Mouse (Mus musculus) cerebellum, postnatal 25 days (tissue): ENCODE results near the gene Kansl1l.

Experiments used
- DNase-seq, 2 experiments: peaks; one replicate each; pipeline ENCODE4 v3.0.0; 2021; ENCODE audit warnings: mixed read lengths in 2 of 2

Kansl1l gene

GRCm38 (mm10) chr1:66695296-66695695 is 122.1 kb downstream of the Kansl1l start:
- DNase-seq: no peak

DNA sequence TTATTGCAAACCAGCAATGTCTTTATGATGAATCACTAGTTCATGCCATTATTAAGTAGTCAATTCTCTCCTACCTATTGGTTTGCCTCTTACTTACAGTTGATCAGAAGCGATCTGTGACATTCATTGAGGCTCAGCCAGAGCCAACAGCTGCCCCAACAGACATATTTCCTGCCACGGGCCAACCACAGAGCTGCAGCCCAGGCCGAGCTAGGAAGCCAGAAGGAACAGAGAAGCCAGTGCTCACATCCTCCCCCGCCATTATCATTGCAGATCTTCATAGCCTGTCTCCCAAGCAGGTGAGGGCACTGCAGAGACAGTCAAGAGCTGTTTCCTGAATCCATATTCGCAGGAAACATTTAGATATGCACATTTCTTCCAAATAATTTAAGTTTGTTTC is 123.1 kb downstream of the Kansl1l start:
- DNase-seq: no peak

DNA sequence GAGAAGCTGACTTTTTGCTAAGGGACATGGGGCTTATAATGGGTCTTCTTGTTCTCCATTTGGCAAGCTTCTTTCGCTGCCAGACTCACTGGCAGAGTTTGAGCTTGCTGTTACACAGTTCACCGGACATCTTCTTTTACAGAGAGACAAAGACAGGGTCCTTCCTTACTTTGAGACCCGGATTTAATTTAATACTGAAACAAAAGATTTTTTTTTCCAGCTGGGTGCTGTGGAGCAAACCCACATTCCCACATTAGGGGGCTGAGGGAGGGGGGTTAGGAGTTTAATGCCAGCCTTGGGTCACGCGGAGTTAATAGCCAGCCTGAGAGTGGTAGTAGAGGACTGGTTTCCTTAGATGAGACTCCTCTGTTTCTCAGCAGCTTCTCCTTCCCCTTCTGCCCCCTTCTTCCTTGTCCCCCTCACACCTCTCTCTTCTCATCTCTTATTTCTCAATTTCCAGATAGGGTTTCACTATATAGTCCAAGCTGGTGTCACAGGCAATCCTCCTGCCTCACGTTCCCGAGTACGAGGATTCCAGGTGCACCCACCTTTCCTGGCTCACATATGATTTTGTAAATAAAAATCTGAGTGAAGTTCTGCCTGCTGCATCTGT is 124.5 kb downstream of the Kansl1l start:
- DNase-seq: no peak

DNA sequence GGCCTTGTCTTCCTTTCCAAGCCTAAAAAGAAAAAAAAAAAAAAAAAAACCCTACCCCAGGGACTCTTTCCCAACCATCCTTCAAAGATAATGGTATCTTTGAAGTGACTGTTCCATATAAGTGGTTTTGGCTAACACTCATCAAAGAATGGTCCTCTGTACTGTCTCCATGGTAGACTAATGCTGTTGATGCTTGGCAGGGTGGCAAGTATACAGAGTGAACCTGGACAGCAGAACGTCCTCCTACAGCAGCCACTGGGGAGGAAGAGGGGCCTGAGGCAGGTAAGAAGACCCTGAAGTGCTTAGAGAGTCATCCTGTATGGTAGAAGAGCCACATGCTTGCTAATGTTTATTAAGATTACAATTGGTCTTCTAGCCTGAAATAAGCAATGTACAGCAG is 125.1 kb downstream of the Kansl1l start:
- no peak for DNase-seq

DNA sequence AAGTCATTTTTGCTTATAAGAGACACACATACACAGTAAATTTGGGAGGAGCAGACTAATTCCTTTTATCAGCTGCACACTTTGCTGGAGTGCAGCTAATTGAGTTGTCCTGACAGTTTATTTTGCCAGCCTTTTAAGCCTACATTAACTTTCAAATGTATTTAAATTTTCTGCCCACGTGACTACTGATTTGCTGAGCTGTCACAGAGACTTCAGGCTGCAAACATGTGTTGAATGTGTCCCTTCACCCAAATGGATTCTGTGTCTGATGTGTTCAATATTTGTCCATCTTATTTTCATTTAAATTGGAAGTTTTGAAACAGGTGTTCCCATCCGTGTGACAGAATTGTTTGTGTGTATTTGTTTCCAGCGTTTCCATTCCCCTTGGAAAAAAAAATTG is 125.6 kb downstream of the Kansl1l start:
- DNase-seq: no peak

GRCm38 (mm10) chr1:66682974-66683373 is 134.4 kb downstream of the Kansl1l start:
- no peak for DNase-seq

GRCm38 (mm10) chr1:66678662-66679061 is 138.7 kb downstream of the Kansl1l start:
- DNase-seq: no peak

- DNase-seq: no peak
Observed at GRCm38 (mm10) chr1:66677928-66678327, 139.4 kb downstream of the Kansl1l start.

- DNase-seq: no peak
Observed at GRCm38 (mm10) chr1:66672812-66673211, 144.6 kb downstream of the Kansl1l start.

DNA sequence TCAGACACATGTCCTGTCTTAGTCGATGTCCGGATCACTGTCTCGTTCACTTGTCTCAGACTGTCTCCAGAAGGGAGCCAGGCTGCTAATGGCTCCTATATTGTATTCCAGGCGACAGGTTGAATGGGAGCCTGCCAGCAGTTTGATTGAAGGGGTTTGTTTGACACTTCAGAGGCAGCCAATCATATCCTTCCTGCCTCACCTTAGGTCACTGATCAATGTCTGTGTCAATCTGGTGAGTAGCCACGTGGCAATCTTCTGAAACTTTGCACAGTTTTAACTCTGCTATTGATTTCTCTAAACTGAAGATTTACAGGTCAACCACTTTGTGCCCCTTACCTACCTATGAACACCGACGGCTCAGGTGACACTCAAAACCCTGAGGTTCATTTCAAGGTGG is 145.9 kb downstream of the Kansl1l start:
- DNase-seq: no peak
